Mouse (Mus musculus) adrenal gland, postnatal 36 days (tissue): ENCODE measurements around the gene Hk2. TPM values are rescaled to one million over a fixed set of nuclear protein-coding genes. Genes with fewer than 3 reads are reported as not detected.
A peak's percentile ranks its signal among the peaks of the same experiment; 100 is the strongest.

Experiments
- DNase-seq, 2 experiments: peaks; one replicate each; pipeline ENCODE4 v3.0.0; 2021; ENCODE audit warnings: mixed read lengths in 1 of 2
- long read RNA-seq, 2 experiments: library from polyadenylated mRNA; stranded (forward); transcript quantifications; one replicate each; pipeline ENCODE4 v2.0.0; 2021; ENCODE audit warnings: borderline sequencing depth in 2 of 2
- total RNA-seq, 2 experiments: library from RNA; stranded (reverse); gene quantifications; 2 replicates each; pipeline ENCODE4 v1.2.3; 2021

The Hk2 gene
- total RNA-seq: 10 to 100 TPM; 77.2 to 98.0 TPM
- long read RNA-seq, experiment 1, full-length matches to known transcripts: 15 of 99 reads
- long read RNA-seq, experiment 1, partial matches to known transcripts: 79 of 99 reads
- long read RNA-seq, experiment 1, other reads (novel, unspliced or antisense): 5 of 99 reads
- long read RNA-seq, experiment 2, full-length matches to known transcripts: 4 of 26 reads
- long read RNA-seq, experiment 2, partial matches to known transcripts: 20 of 26 reads
- long read RNA-seq, experiment 2, other reads (novel, unspliced or antisense): 2 of 26 reads

GRCm38 (mm10) chr6:82774321-82774764 lies at the start of gene Hk2:
TSS of gene Hk2 (minus strand) at chr6:82774454.
- peak; percentile 94 for DNase-seq

- DNase-seq: peak; percentile 18 to 28
Observed at GRCm38 (mm10) chr6:82821758-82822253, 47.6 kb upstream of the Hk2 start.

GRCm38 (mm10) chr6:82820716-82821115 lies 46.5 kb upstream of the Hk2 start:
- DNase-seq: peak; percentile 42 to 54

GRCm38 (mm10) chr6:82814821-82815220 lies 40.6 kb upstream of the Hk2 start:
- no peak for DNase-seq

GRCm38 (mm10) chr6:82807984-82808700 lies 33.9 kb upstream of the Hk2 start:
- peak in 1 of 2 experiments; percentile 25 for DNase-seq

GRCm38 (mm10) chr6:82806971-82807370 lies 32.7 kb upstream of the Hk2 start:
- DNase-seq: no peak

GRCm38 (mm10) chr6:82806503-82806902 lies 32.2 kb upstream of the Hk2 start:
- DNase-seq: peak; percentile 15 to 33

GRCm38 (mm10) chr6:82805894-82806293 lies 31.6 kb upstream of the Hk2 start:
- no peak for DNase-seq

- DNase-seq: no peak
Observed at GRCm38 (mm10) chr6:82804984-82805383, 30.7 kb upstream of the Hk2 start.

- DNase-seq: no peak
Observed at GRCm38 (mm10) chr6:82798202-82798737, 24.0 kb upstream of the Hk2 start.

- DNase-seq: no peak
Observed at GRCm38 (mm10) chr6:82797300-82797839, 23.1 kb upstream of the Hk2 start.

GRCm38 (mm10) chr6:82790864-82791263 lies 16.6 kb upstream of the Hk2 start:
- no peak for DNase-seq

GRCm38 (mm10) chr6:82783906-82784305 lies 9.7 kb upstream of the Hk2 start:
- no peak for DNase-seq

GRCm38 (mm10) chr6:82780802-82781393 lies 6.6 kb upstream of the Hk2 start:
- DNase-seq: no peak

- DNase-seq: no peak
Observed at GRCm38 (mm10) chr6:82780369-82780768, 6.1 kb upstream of the Hk2 start.

- DNase-seq: no peak
Observed at GRCm38 (mm10) chr6:82777124-82777654, 2.9 kb upstream of the Hk2 start.

- no peak for DNase-seq
Observed at GRCm38 (mm10) chr6:82775386-82775785, 1.1 kb upstream of the Hk2 start.

GRCm38 (mm10) chr6:82773261-82774131 lies 758 bp downstream of the Hk2 start:
- peak; percentile 65 to 71 for DNase-seq

- DNase-seq: peak; percentile 43 to 64
Observed at GRCm38 (mm10) chr6:82772451-82773101, 1.7 kb downstream of the Hk2 start.

- DNase-seq: no peak
Observed at GRCm38 (mm10) chr6:82771981-82772409, 2.3 kb downstream of the Hk2 start.
